Mouse (Mus musculus) cerebellum, adult 2 months (tissue): ENCODE data around the gene Insr.

Source experiments
- CTCF ChIP-seq: fragments of 200-500 bp; IDR thresholded peaks from 2 replicates; pipeline ENCODE4 v1.5.1; 2011; ENCODE audit warnings: low read depth, mild to moderate bottlenecking, control low read depth, low read length, moderate library complexity, borderline replicate concordance; ENCODE audit not compliant: insufficient read depth
- POLR2A ChIP-seq: fragments of 200-500 bp; IDR thresholded peaks from 2 replicates; pipeline ENCODE4 v1.6.1; 2011; ENCODE audit warnings: low read length, control low read depth, borderline replicate concordance; ENCODE audit not compliant: insufficient read depth

DNA sequence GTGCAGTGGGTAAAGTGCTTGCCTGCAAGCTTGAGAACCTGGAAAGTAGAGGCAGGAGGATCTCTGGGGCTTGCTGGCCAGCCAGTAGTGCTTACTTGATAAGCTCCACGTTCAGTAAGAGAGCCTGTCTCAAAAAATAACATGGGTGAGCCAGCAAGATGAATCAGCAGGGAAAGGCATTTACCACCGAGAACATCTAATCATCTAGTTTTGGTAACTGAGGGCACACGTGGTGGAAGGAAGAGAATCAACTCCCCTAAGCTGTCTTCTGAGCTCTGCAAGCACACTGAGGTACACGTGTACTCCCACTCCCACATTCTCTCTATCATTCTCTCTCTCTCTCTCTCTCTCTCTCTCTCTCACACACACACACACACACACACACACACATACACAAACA is 26.2 kb downstream of the Insr start:
- no peak for TF ChIP-seq CTCF
- no peak for TF ChIP-seq POLR2A
